Mouse (Mus musculus) neural tube, embryonic 15.5 days (tissue): Measurements from ENCODE around the gene Cacnb3. TPM values are rescaled to one million over a fixed set of nuclear protein-coding genes. Genes with fewer than 3 reads are reported as not detected.

ENCODE experiments used
- ATAC-seq: fragments of 200-750 bp; cut with Nextera tagmentation; 2 replicates; pipeline ENCODE4 v1.8.0; 2017; ENCODE audit warnings: mild to moderate bottlenecking, moderate TSS enrichment, moderate library complexity; ENCODE audit not compliant: low FRiP score
- H3K27ac ChIP-seq: fragments of 300-500 bp; sonication (generic); replicated peaks from 2 replicates; pipeline ENCODE4 v1.5.1; 2015; ENCODE audit warnings: mild to moderate bottlenecking, inconsistent platforms
- H3K27me3 ChIP-seq: fragments of 300-500 bp; sonication (generic); replicated peaks from 2 replicates; pipeline ENCODE4 v1.6.1; 2015; ENCODE audit warnings: inconsistent platforms
- H3K36me3 ChIP-seq: fragments of 300-500 bp; sonication (generic); 2 replicates; pipeline ENCODE4 v1.6.1; 2015; ENCODE audit warnings: inconsistent platforms
- H3K4me1 ChIP-seq: fragments of 300-500 bp; sonication (generic); 2 replicates; pipeline ENCODE4 v1.6.1; 2015; ENCODE audit warnings: inconsistent platforms
- H3K4me2 ChIP-seq: fragments of 300-500 bp; sonication (generic); 2 replicates; pipeline ENCODE4 v1.6.1; 2015; ENCODE audit warnings: inconsistent platforms, mild to moderate bottlenecking, moderate library complexity
- H3K4me3 ChIP-seq: fragments of 300-500 bp; sonication (generic); replicated peaks from 2 replicates; pipeline ENCODE4 v1.5.1; 2015; ENCODE audit warnings: mild to moderate bottlenecking, inconsistent platforms
- H3K9ac ChIP-seq: fragments of 300-500 bp; sonication (generic); replicated peaks from 2 replicates; pipeline ENCODE4 v1.6.1; 2015; ENCODE audit warnings: mild to moderate bottlenecking, inconsistent platforms
- H3K9me3 ChIP-seq: fragments of 300-500 bp; sonication (generic); replicated peaks from 2 replicates; pipeline ENCODE4 v1.6.1; 2016; ENCODE audit warnings: inconsistent platforms
- WGBS: fragments of 180-500 bp; shearing (Covaris S2); methylation state at CpG from one replicate; pipeline ENCODE4 v1.1.7; 2015; ENCODE audit warnings: mixed read lengths; 5-methylcytosine and 5-hydroxymethylcytosine counted together
- polyA plus RNA-seq: library from polyadenylated mRNA; unstranded; fragments of >200 nt; fragmentation: Nextera tagmentation; extraction: Ambion mirVana; gene quantifications from 2 replicates; pipeline ENCODE4 v1.2.1, GENCODE M21; 2015

The Cacnb3 gene
- polyA plus RNA-seq, 1 experiment from 2014 or later: 128 TPM

DNA sequence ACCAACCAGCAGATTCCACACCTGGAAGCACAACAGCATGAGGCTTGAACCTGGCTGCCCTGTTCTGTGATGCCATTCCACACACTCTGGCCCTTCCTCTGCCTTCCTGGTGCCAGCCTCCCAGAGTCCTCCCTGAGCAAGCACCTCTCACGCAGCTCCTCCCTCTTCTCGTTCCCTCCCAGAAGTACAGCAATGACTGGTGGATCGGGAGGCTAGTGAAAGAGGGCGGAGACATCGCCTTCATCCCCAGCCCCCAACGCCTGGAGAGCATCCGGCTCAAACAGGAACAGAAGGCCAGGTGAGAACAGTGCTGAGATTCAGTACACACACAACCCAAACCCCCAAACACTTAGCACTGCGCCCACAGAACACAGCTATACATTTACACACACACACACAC is 9.5 kb downstream of the Cacnb3 start:
- Histone ChIP-seq H3K27ac (no peak overlapping the region), H3K27me3 (no peaks in the 10 kb centered on the region), H3K9me3 (no peaks in the 10 kb centered on the region), H3K9ac (no peak overlapping the region), H3K4me3 (no peak overlapping the region), H3K36me3 (peaks cover 55% of the 10 kb centered on the region), H3K4me2 (no peak overlapping the region), H3K4me1 (peaks cover 28% of the 10 kb centered on the region)
- 31% methylated on average over 8 of the region's 8 CpGs for WGBS
- no peak for ATAC-seq

DNA sequence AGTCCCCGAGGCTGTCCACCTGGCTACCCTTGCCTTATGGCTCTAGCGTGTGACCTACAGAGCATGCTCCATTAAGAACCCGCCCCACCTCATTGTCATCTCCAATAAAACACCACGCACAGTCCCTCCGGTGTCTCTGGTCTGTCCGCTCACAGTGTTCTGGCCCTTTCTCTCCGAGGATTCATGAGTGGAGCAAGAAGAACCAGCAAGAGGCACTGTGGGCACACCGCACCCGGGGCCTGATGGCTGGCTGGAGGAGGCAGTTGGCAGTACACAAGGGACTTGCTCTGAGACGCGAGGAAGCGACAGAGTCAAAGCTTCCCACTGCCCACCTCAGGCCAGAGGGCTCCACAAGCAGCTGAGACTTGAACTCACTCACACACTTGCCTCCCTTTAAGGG is 13.8 kb downstream of the Cacnb3 start:
- no peaks in the 10 kb centered on the region for H3K9me3 ChIP-seq
- no peak overlapping the region for H3K4me3 ChIP-seq
- H3K9ac ChIP-seq: no peak overlapping the region
- H3K27me3 ChIP-seq: no peaks in the 10 kb centered on the region
- H3K4me1 ChIP-seq: no peaks in the 10 kb centered on the region
- H3K4me2 ChIP-seq: no peak overlapping the region
- H3K27ac ChIP-seq: no peak overlapping the region
- no peak for ATAC-seq
- WGBS: 85% methylated on average over 12 of the region's 12 CpGs
- peaks cover 97% of the 10 kb centered on the region for H3K36me3 ChIP-seq

- H3K9me3 ChIP-seq: no peaks in the 10 kb centered on the region
- no peaks in the 10 kb centered on the region for H3K27me3 ChIP-seq
- 87% methylated on average over 24 of the region's 24 CpGs for WGBS
- no peak overlapping the region for H3K4me2 ChIP-seq
- ATAC-seq: no peak
- peaks cover 98% of the 10 kb centered on the region for H3K36me3 ChIP-seq
- H3K27ac ChIP-seq: no peak overlapping the region
- H3K4me3 ChIP-seq: no peak overlapping the region
- H3K9ac ChIP-seq: no peak overlapping the region
- no peaks in the 10 kb centered on the region for H3K4me1 ChIP-seq
These were observed 14.7 kb downstream of the Cacnb3 start for GRCm38 (mm10) chr15:98645057-98646026.

DNA sequence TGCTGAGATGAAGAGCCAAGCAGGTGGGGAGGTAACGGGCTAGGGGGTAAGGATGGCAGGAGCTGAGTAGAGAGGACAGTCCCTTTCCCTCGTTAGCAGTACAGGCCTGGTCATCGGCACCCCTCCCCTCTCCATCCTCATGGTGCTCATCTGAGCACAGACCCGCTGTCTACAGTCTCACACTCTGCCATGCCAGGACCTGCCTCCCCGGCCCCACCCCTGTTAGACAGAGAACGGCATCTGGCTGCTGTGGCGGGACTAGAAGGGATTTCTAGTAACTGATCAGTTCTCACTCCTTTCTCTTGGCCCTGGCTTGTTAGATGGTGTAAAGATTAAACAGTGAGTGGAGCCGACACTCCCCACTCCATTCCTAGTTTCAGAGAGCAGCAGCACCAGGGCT is 16.1 kb downstream of the Cacnb3 start:
- Histone ChIP-seq H3K9me3 (no peaks in the 10 kb centered on the region), H3K4me1 (no peaks in the 10 kb centered on the region), H3K36me3 (peaks cover 98% of the 10 kb centered on the region), H3K9ac (no peak overlapping the region), H3K4me2 (no peak overlapping the region), H3K27ac (no peak overlapping the region), H3K27me3 (no peaks in the 10 kb centered on the region), H3K4me3 (no peak overlapping the region)
- 91% methylated on average over 8 of the region's 8 CpGs for WGBS
- no peak for ATAC-seq

- 87% methylated on average over 10 of the region's 10 CpGs for WGBS
- ATAC-seq: no peak
- peaks cover 98% of the 10 kb centered on the region for H3K36me3 ChIP-seq
- no peaks in the 10 kb centered on the region for H3K27me3 ChIP-seq
- no peaks in the 10 kb centered on the region for H3K9me3 ChIP-seq
- no peak overlapping the region for H3K4me3 ChIP-seq
- H3K27ac ChIP-seq: no peak overlapping the region
- no peak overlapping the region for H3K4me2 ChIP-seq
- H3K4me1 ChIP-seq: no peaks in the 10 kb centered on the region
- H3K9ac ChIP-seq: no peak overlapping the region
These were observed 16.7 kb downstream of the Cacnb3 start for GRCm38 (mm10) chr15:98647308-98647707.

DNA sequence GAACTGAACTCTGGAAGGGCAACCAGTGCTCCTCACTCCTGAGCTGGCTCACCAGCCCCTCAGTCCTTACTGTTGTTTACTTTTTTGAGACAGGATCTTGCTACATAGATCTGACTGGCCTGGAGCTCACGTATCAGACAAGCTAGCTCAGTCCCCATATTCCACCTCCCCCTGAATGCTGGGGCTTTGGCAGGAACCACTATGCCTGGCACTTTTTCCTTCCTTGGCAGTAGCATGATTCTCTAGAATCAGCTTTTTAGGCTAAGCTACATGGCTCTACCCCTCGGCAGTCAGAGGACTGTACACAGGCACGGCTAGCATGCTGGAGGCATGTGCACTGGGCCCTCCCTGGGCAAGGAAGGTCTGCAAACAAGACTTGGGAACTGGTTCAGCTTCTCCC is 17.4 kb downstream of the Cacnb3 start:
- no peak overlapping the region for H3K4me3 ChIP-seq
- no peaks in the 10 kb centered on the region for H3K9me3 ChIP-seq
- H3K4me1 ChIP-seq: no peaks in the 10 kb centered on the region
- no peak overlapping the region for H3K27ac ChIP-seq
- no peak overlapping the region for H3K9ac ChIP-seq
- WGBS: 98% methylated on average over 3 of the region's 3 CpGs
- H3K27me3 ChIP-seq: no peaks in the 10 kb centered on the region
- ATAC-seq: no peak
- H3K36me3 ChIP-seq: peaks cover 98% of the 10 kb centered on the region
- H3K4me2 ChIP-seq: no peak overlapping the region

DNA sequence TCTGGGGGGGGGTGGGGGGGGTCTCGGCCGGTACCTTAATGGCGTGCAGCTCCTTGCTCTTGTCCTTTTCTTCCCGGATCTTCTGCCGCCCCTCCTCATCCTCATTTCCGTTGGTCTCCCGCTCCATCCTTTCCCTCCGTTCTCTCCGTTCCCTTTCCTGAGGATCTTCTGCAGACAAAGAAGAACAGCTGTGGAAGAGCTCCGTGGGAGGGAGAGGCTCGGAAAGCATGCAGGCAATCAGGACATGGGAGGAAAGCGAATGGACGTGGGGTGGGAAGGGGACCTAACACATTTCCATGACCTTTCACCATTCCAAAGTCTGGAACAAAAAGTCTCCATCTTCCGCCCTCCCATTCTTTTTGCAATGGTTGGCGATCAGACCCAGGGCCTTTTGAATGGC is 20.8 kb downstream of the Cacnb3 start:
- ATAC-seq: no peak
- Histone ChIP-seq H3K4me2 (no peak overlapping the region), H3K4me3 (no peak overlapping the region), H3K27ac (no peak overlapping the region), H3K4me1 (no peaks in the 10 kb centered on the region), H3K36me3 (peaks cover 95% of the 10 kb centered on the region), H3K9me3 (no peaks in the 10 kb centered on the region), H3K27me3 (no peaks in the 10 kb centered on the region), H3K9ac (no peak overlapping the region)
- WGBS: 93% methylated on average over 15 of the region's 15 CpGs

DNA sequence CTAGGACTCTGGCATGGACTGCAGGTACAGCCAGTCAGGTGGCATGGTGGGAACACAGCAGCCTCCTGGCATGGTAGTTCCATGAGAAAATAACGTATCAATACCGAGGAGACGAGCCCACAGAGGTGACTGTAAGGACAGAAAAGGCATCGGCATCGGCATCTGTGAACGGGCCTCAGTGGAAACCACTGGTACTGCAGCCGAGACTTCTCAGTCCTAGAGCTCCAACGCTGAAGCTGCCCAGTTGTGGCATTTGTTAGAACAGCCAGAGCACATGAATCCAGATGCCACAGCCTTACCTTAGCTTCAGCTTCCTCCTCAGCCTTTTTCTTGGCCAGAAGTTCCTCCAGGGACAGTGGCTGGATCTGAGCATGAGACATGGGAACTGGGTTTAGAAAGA is 21.5 kb downstream of the Cacnb3 start:
- 97% methylated on average over 8 of the region's 8 CpGs for WGBS
- no peaks in the 10 kb centered on the region for H3K27me3 ChIP-seq
- H3K4me1 ChIP-seq: no peaks in the 10 kb centered on the region
- H3K4me2 ChIP-seq: no peak overlapping the region
- H3K27ac ChIP-seq: no peak overlapping the region
- no peaks in the 10 kb centered on the region for H3K9me3 ChIP-seq
- H3K4me3 ChIP-seq: no peak overlapping the region
- H3K9ac ChIP-seq: no peak overlapping the region
- no peak for ATAC-seq
- peaks cover 95% of the 10 kb centered on the region for H3K36me3 ChIP-seq

GRCm38 (mm10) chr15:98656982-98657751 is 26.5 kb downstream of the Cacnb3 start:
- no peak for ATAC-seq
- no peaks in the 10 kb centered on the region for H3K9me3 ChIP-seq
- H3K27ac ChIP-seq: no peak overlapping the region
- H3K36me3 ChIP-seq: peaks cover 65% of the 10 kb centered on the region
- H3K4me3 ChIP-seq: no peak overlapping the region
- H3K27me3 ChIP-seq: no peaks in the 10 kb centered on the region
- H3K4me1 ChIP-seq: peaks cover 10% of the 10 kb centered on the region
- H3K4me2 ChIP-seq: no peak overlapping the region
- WGBS: 87% methylated on average over 15 of the region's 15 CpGs
- H3K9ac ChIP-seq: no peak overlapping the region

GRCm38 (mm10) chr15:98662198-98662566 is 31.5 kb downstream of the Cacnb3 start:
- Histone ChIP-seq H3K9me3 (no peaks in the 10 kb centered on the region), H3K9ac (peak overlapping the region; percentile 67), H3K27ac (peak overlapping the region; percentile 93), H3K36me3 (peaks cover 19% of the 10 kb centered on the region), H3K4me2 (peak overlapping the region; percentile 82), H3K4me1 (peaks cover 10% of the 10 kb centered on the region), H3K27me3 (no peaks in the 10 kb centered on the region), H3K4me3 (peak overlapping the region; percentile 71)
- peak; percentile 49; the same call in 1 of the 2 replicates for ATAC-seq
- WGBS: 1% methylated on average over 14 of the region's 14 CpGs

GRCm38 (mm10) chr15:98662567-98663545 is 32.2 kb downstream of the Cacnb3 start, which contains the start of gene Ddx23:
TSS of gene Ddx23 (minus strand) at chr15:98662894.
- peak within 1 kb of the TSS; percentile 82 for H3K4me2 ChIP-seq
- H3K36me3 ChIP-seq: peaks cover 12% of the 10 kb centered on the region
- no peaks in the 10 kb centered on the region for H3K9me3 ChIP-seq
- peaks cover 10% of the 10 kb centered on the region for H3K4me1 ChIP-seq
- 4% methylated on average over 48 of the region's 48 CpGs for WGBS
- H3K27ac ChIP-seq: peak within 1 kb of the TSS; percentile 93
- peak within 1 kb of the TSS; percentile 67 for H3K9ac ChIP-seq
- H3K27me3 ChIP-seq: no peaks in the 10 kb centered on the region
- H3K4me3 ChIP-seq: peak within 1 kb of the TSS; percentile 71
- ATAC-seq: peak; percentile 97
